Mouse (Mus musculus) liver, embryonic 14.5 days (tissue): ENCODE results near the gene Fars2. TPM values are rescaled to one million over a fixed set of nuclear protein-coding genes. Genes with fewer than 3 reads are reported as not detected.

Experiments
- ATAC-seq: fragments of 200-750 bp; cut with Nextera tagmentation; 2 replicates; pipeline ENCODE4 v1.8.0; 2017; ENCODE audit warnings: moderate number of reproducible peaks, mild to moderate bottlenecking, moderate library complexity; ENCODE audit not compliant: insufficient read depth
- DNase-seq, 3 experiments: peaks; one replicate each; pipeline ENCODE4 v3.0.0-alpha.2; 2012 to 2013; ENCODE audit warnings: low read depth in 3 of 3, low spot score in 3 of 3
- H3K27ac ChIP-seq: fragments of 300-500 bp; sonication (generic); 2 replicates; pipeline ENCODE4 v1.5.1; 2014; ENCODE audit warnings: moderate library complexity, mild to moderate bottlenecking, control low read depth, inconsistent platforms
- H3K27me3 ChIP-seq: fragments of 300-500 bp; sonication (generic); 2 replicates; pipeline ENCODE4 v1.6.1; 2014; ENCODE audit warnings: mild to moderate bottlenecking, low read length, moderate library complexity; ENCODE audit not compliant: control insufficient read depth, insufficient read depth
- H3K36me3 ChIP-seq: fragments of 300-500 bp; sonication (generic); replicated peaks from 2 replicates; pipeline ENCODE4 v1.6.1; 2014; ENCODE audit warnings: low read depth; ENCODE audit not compliant: control insufficient read depth, insufficient read depth
- H3K4me1 ChIP-seq, 2 experiments: fragments of 200-500 bp in 1 of 2; fragments of 300-500 bp in 1 of 2; sonication (generic) in 1 of 2; replicated peaks; 2 replicates each; pipeline ENCODE4 v1.6.1; 2012 to 2014; ENCODE audit warnings: antibody characterized with exemption in 1 of 2, inconsistent platforms in 1 of 2, low read length in 1 of 2; ENCODE audit not compliant: control insufficient read depth in 2 of 2, insufficient read depth in 2 of 2
- H3K4me2 ChIP-seq: fragments of 300-500 bp; sonication (generic); 2 replicates; pipeline ENCODE4 v1.6.1; 2014; ENCODE audit warnings: low read depth, mild to moderate bottlenecking, control low read depth, moderate library complexity
- H3K4me3 ChIP-seq, 2 experiments: fragments of 200-500 bp in 1 of 2; fragments of 300-500 bp in 1 of 2; sonication (generic) in 1 of 2; 2 replicates each; pipeline ENCODE4 v1.5.1; 2012 to 2014; ENCODE audit warnings: low read depth in 2 of 2, low read length in 2 of 2, mild to moderate bottlenecking in 2 of 2, control low read depth in 1 of 2, inconsistent platforms in 1 of 2, moderate library complexity in 1 of 2; ENCODE audit not compliant: insufficient read depth in 1 of 2
- H3K9ac ChIP-seq: fragments of 300-500 bp; sonication (generic); replicated peaks from 2 replicates; pipeline ENCODE4 v1.6.1; 2014; ENCODE audit warnings: mild to moderate bottlenecking, control low read depth, moderate library complexity
- H3K9me3 ChIP-seq: fragments of 300-500 bp; sonication (generic); 2 replicates; pipeline ENCODE4 v1.6.1; 2016; ENCODE audit warnings: low read length, mixed read lengths; ENCODE audit not compliant: control insufficient read depth
- CTCF ChIP-seq: IDR thresholded peaks from 2 replicates; pipeline ENCODE4 v1.5.1; 2016; ENCODE audit warnings: antibody characterized with exemption, low read depth, control low read depth
- EP300 ChIP-seq: IDR thresholded peaks from 2 replicates; pipeline ENCODE4 v1.6.1; 2016; ENCODE audit warnings: antibody characterized with exemption, low read depth
- WGBS: fragments of 180-500 bp; shearing (Covaris S2); extraction: QIAGEN DNeasy Blood & Tissue Kit; methylation state at CpG from one replicate; pipeline ENCODE4 v1.1.7; 2014; ENCODE audit not compliant: insufficient replicate concordance; 5-methylcytosine and 5-hydroxymethylcytosine counted together
- polyA plus RNA-seq, 2 experiments: library from polyadenylated mRNA; depleted of rRNA in 1 of 2; stranded (reverse) in 1 of 2; unstranded in 1 of 2; fragments of >200 nt; fragmentation: Nextera tagmentation in 1 of 2; extraction: Ambion mirVana in 1 of 2; gene quantifications; 2 replicates each; pipeline versions ENCODE4 v1.2.1 to v1.2.3; 2012 to 2014

The Fars2 gene
- polyA plus RNA-seq, 2 experiments = 18.8 to 23.0 TPM

DNA sequence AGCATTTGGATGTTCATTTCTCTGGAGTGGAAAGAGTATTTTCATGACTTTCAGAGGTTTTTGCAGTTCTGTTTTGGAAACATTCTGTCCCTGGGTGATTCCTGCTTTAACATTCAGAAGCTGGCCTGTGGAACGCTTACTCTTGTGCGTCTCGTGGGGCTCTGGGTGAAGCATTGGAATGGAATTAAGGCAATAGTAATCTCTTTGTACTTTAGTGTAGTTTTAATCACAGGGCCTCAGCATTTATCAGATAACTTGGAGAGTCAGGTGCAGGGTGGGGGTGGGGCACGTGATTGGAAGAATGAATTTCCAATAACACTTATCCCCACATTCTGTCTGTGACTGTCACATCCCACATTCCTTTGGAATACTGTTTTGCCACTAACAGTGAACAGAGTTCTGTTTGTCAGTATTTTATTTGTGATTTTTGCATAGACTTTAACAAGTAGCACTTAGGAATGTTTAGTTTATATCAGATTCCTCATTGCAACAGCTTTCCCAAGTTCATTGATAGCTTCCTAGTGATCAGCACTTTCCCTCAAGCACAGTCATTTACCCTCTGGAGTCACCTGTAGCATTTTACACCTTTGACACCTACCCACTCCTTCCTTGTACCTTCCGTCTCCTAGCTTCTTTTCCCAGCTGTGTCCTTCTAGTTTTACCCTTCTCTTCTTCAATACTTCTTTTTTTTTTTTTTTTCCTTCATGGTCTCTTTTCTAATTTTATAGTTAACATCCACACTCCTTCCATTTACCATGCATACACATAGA is 23.2 kb downstream of the Fars2 start:
- TF ChIP-seq CTCF (no peak), EP300 (no peak)
- H3K9ac ChIP-seq = no peak overlapping the region
- H3K4me1 ChIP-seq = no peaks in the 10 kb centered on the region; a peak in 1 of 4 replicates
- no peak overlapping the region for H3K4me2 ChIP-seq
- no peak overlapping the region for H3K4me3 ChIP-seq
- no peak overlapping the region for H3K27ac ChIP-seq
- H3K9me3 ChIP-seq = no peaks in the 10 kb centered on the region
- WGBS = 71% methylated on average over 5 of the region's 5 CpGs
- DNase-seq (no peak), ATAC-seq (no peak)
- H3K36me3 ChIP-seq = no peaks in the 10 kb centered on the region
- H3K27me3 ChIP-seq = no peaks in the 10 kb centered on the region

DNA sequence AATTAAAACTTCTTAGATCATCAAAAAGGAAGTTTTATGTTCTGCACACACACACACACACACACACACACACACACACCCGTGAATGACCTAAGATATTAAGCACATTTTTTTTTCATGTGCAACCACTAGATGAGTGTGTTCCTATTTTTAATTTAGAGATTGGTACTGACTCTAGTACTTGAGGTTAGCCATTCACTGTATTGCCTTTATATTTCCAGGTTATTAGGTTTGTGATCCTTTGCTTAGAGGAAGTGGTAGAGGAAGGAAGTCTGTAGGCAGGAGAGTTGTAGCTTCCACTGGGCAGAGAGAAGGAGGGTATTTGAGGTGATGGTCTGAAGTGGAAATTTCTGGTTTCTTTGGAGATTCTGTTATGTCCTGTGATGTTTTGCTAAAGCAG is 28.4 kb downstream of the Fars2 start:
- Histone ChIP-seq H3K9ac (no peak overlapping the region), H3K27me3 (no peaks in the 10 kb centered on the region), H3K4me2 (no peak overlapping the region), H3K4me1 (peaks cover 0 to 5% of the 10 kb centered on the region in 2 experiments; a peak in 2 of 4 replicates), H3K9me3 (no peaks in the 10 kb centered on the region), H3K27ac (no peak overlapping the region), H3K36me3 (no peaks in the 10 kb centered on the region), H3K4me3 (no peak overlapping the region)
- 48% methylated on average over 1 of the region's 1 CpGs for WGBS
- TF ChIP-seq CTCF (no peak), EP300 (no peak)
- no peak for DNase-seq
- no peak for ATAC-seq

DNA sequence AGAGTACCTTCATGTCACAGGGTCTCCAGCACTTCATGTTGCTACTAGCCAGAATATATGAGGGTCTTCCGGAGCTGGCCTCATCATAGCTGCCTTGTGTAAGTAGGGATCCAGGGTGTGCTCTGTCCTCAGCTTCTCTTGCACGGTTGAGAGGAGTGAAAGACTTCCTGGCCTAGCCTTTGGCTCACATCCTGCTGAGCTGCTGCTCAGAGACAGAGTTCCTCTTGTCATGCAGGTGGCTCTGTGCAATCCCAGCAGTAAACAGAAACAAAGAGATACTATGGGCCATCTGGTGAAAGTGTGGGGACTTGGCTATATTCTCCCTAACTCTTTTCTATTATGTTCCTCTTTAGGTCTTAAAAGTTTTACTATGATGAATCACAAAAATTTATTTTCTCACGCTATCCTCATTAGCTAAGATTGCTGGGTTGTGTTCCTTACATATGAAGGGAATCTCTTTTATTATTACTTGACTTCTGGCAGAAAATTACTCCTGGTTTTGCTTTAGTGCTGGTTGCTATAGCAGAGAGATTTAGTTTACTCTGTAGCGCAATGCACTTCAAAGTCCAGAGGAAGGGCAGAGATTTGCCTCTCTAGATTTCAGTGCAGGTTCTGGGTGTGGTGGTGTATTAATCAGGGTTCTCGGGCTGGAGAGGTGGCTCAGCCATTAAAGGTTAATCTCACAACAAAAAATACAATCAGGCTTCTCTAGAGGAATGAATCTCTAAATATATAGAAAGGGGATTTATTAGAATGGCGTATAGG is 32.1 kb downstream of the Fars2 start:
- Histone ChIP-seq H3K27me3 (no peaks in the 10 kb centered on the region), H3K4me1 (peaks cover 0 to 5% of the 10 kb centered on the region in 2 experiments; a peak in 2 of 4 replicates), H3K4me3 (no peak overlapping the region), H3K36me3 (no peaks in the 10 kb centered on the region), H3K9me3 (no peaks in the 10 kb centered on the region), H3K4me2 (no peak overlapping the region), H3K27ac (no peak overlapping the region), H3K9ac (no peak overlapping the region)
- WGBS = 56% methylated on average over 6 of the region's 6 CpGs
- no peak for ATAC-seq
- no peak for DNase-seq
- TF ChIP-seq CTCF = no peak
- TF ChIP-seq EP300 = no peak

DNA sequence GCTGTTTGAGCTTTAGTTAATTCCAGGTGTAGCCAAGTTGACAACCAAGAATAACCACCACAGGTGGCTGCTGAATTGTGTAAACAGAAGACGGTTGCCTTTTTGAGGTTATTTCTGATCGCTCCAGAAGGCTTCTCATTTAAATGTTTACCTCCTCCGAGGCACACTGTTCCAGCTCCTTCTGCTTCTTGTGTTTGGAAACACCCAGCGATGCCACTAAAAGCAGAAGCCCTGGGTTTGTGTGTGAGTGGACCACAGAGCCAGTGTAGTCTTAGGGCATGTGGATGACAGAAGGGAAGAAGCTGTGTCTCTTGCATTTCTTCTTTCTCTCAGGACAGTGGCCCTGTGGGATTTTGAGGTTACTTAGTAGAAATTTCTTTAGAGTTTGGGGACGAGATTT is 33.1 kb downstream of the Fars2 start:
- Histone ChIP-seq H3K4me3 (no peak overlapping the region), H3K4me2 (no peak overlapping the region), H3K9me3 (no peaks in the 10 kb centered on the region), H3K27me3 (no peaks in the 10 kb centered on the region), H3K9ac (no peak overlapping the region), H3K27ac (no peak overlapping the region), H3K4me1 (peaks cover 0 to 5% of the 10 kb centered on the region in 2 experiments; a peak in 2 of 4 replicates), H3K36me3 (no peaks in the 10 kb centered on the region)
- no peak for TF ChIP-seq EP300
- ATAC-seq (no peak), DNase-seq (no peak)
- WGBS = 57% methylated on average over 5 of the region's 5 CpGs
